Mouse (Mus musculus): Measurements from ENCODE around the gene Slco2a1.

- TF ChIP-seq CTCF (conservative IDR thresholded peaks at IDR 0.05; ENCODE audit: low read length) (no peak), NANOG (IDR thresholded peaks at IDR 0.05; ENCODE audit: borderline replicate concordance, low read length) (no peak), POU5F1 (IDR thresholded peaks at IDR 0.05; ENCODE audit: borderline replicate concordance, low read length) (no peak)
Observed at GRCm38 (mm10) chr9:103036971-103037391, 48.5 kb downstream of the Slco2a1 start.

Measured in E14TG2a.4 (cell line).